Mouse (Mus musculus) bone marrow, adult 2 months (tissue): ENCODE results near the gene Lrp2.

Experiments used
- CTCF ChIP-seq: fragments of 200-500 bp; IDR thresholded peaks from 2 replicates; pipeline ENCODE4 v1.5.1; 2011; ENCODE audit warnings: low read length, control low read depth; ENCODE audit not compliant: control insufficient read depth, insufficient read depth
- POLR2A ChIP-seq: fragments of 200-500 bp; IDR thresholded peaks from 2 replicates; pipeline ENCODE4 v1.6.1; 2011; ENCODE audit warnings: low read depth, mild to moderate bottlenecking, control low read depth, low read length, borderline replicate concordance; ENCODE audit not compliant: control insufficient read depth

GRCm38 (mm10) chr2:69530126-69530525 lies 55.7 kb downstream of the Lrp2 start:
- TF ChIP-seq POLR2A, result no peak
- no peak for TF ChIP-seq CTCF
